In genomic region chr12:116500652-116501051, GRCm38 (mm10) we compare ENCODE assay signal across 15 mouse cellular contexts. TPM values are rescaled to one million over a fixed set of nuclear protein-coding genes. Genes with fewer than 3 reads are reported as not detected.
"Had no signal": no experiment of that assay in that cellular context is flagged by ENCODE, and none has a peak within 500 bp of the region (broad histone marks: within the 10 kb centered on the region; RNA-seq: fewer than 3 reads in every experiment).

No protein-coding gene starts in this region.

- H3K27ac ChIP-seq: layer of hippocampus, adult 2 months; limb, embryonic 10.5 days; liver, embryonic 15.5 days; neural tube, embryonic 12.5 days; stomach, postnatal 0 days had no signal

- ATAC-seq: lung, postnatal 0 days had no signal

- H3K36me3 ChIP-seq: limb, embryonic 10.5 days; liver, embryonic 15.5 days; neural tube, embryonic 12.5 days had no signal

- H3K9me3 ChIP-seq: limb, embryonic 10.5 days; liver, embryonic 15.5 days; neural tube, embryonic 12.5 days had no signal

- H3K4me1 ChIP-seq: limb, embryonic 10.5 days; liver, embryonic 15.5 days; neural tube, embryonic 12.5 days had no signal

- H3K9ac ChIP-seq: liver, embryonic 15.5 days; neural tube, embryonic 12.5 days had no signal

- H3K27me3 ChIP-seq: liver, embryonic 15.5 days; neural tube, embryonic 12.5 days had no signal

- DNase-seq: kidney, postnatal 10 days; kidney, postnatal 4 days; lung, adult 2 months; lung, postnatal 36 days; midbrain, embryonic 14.5 days; thymus, postnatal 4 days had no signal

- H3K4me3 ChIP-seq: layer of hippocampus, adult 2 months; limb, embryonic 10.5 days; liver, embryonic 15.5 days; neural tube, embryonic 12.5 days had no signal

- H3K4me2 ChIP-seq: liver, embryonic 11.5 days; liver, embryonic 15.5 days; neural tube, embryonic 12.5 days had no signal

RNA-seq across cellular contexts. Expression of gene Ptprn2, which starts 15.1 kb away (rescaled TPM):
- total RNA-seq: megakaryocyte progenitor cell, adult 5-6 weeks; monocyte, adult 5-6 weeks had no signal
